Mouse (Mus musculus) small intestine, adult 10 weeks (tissue): ENCODE measurements around the gene Cyp2d22. TPM values are rescaled to one million over a fixed set of nuclear protein-coding genes. Genes with fewer than 3 reads are reported as not detected.

Experiments used
- polyA plus RNA-seq: library from polyadenylated mRNA; stranded (reverse); fragments of 350-450 nt; fragmentation: Illumina TruSeq; extraction: RNeasy Lipid Tissue Mini Kit (QIAGEN cat#74804); gene quantifications from one replicate; pipeline ENCODE4 v1.2.3, GENCODE M21; 2014; ENCODE audit warnings: low replicate concordance

Gene Cyp2d22
- polyA plus RNA-seq, result 17.8 TPM

GRCm38 (mm10) chr15:82379871-82380713, at the start of gene Cyp2d22:
Cyp2d22 (minus strand) TSS chr15:82380260.

GRCm38 (mm10) chr15:82406981-82407380, 26.9 kb upstream of the Cyp2d22 start, which contains the start of gene Cyp2d10:
Cyp2d10 (minus strand) TSS chr15:82407195.

GRCm38 (mm10) chr15:82393922-82394321, 13.9 kb upstream of the Cyp2d22 start, which contains the start of gene Cyp2d11:
Cyp2d11 (minus strand) TSS chr15:82394022.

GRCm38 (mm10) chr15:82354126-82354945, 25.7 kb downstream of the Cyp2d22 start, which contains the start of gene Ndufa6:
Ndufa6 (minus strand) TSS chr15:82354322.

GRCm38 (mm10) chr15:82338593-82339112, 41.4 kb downstream of the Cyp2d22 start, which contains the start of the genes Naga, Pheta2 and Smdt1:
Naga (minus strand) TSS chr15:82338925.
Pheta2 (plus strand) TSS chr15:82338942.
Smdt1 (plus strand) TSS chr15:82338959.

Other genes starting within 250 kb of the Cyp2d22 start
- 8.6 TPM for gene Srebf2, start 233.1 kb downstream of the Cyp2d22 start, polyA plus RNA-seq
- gene Shisa8, start 167.4 kb downstream of the Cyp2d22 start, polyA plus RNA-seq, result not detected
- gene Tnfrsf13c, start 155.9 kb downstream of the Cyp2d22 start, polyA plus RNA-seq, result 1.2 TPM
- 0.37 TPM for gene Cenpm, start 135.5 kb downstream of the Cyp2d22 start, polyA plus RNA-seq
- not detected for gene 1500009C09Rik, start 127.9 kb downstream of the Cyp2d22 start, polyA plus RNA-seq
- 0.67 TPM for gene Sept3, start 105.4 kb downstream of the Cyp2d22 start, polyA plus RNA-seq
- not detected for gene Wbp2nl, start 81.3 kb downstream of the Cyp2d22 start, polyA plus RNA-seq
- gene Naga, start 41.3 kb downstream of the Cyp2d22 start, polyA plus RNA-seq, result 8.7 TPM
- 0.33 TPM for gene Pheta2, start 41.3 kb downstream of the Cyp2d22 start, polyA plus RNA-seq
- 54.0 TPM for gene Smdt1, start 41.3 kb downstream of the Cyp2d22 start, polyA plus RNA-seq
- gene Ndufa6, start 25.9 kb downstream of the Cyp2d22 start, polyA plus RNA-seq, result 330 TPM
- gene Cyp2d11, start 13.8 kb upstream of the Cyp2d22 start, polyA plus RNA-seq, result not detected
- not detected for gene Cyp2d10, start 26.9 kb upstream of the Cyp2d22 start, polyA plus RNA-seq
- gene Cyp2d9, start 53.2 kb upstream of the Cyp2d22 start, polyA plus RNA-seq, result not detected
- gene Cyp2d12, start 174.8 kb upstream of the Cyp2d22 start, polyA plus RNA-seq, result not detected
- gene Cyp2d34, start 240.7 kb upstream of the Cyp2d22 start, polyA plus RNA-seq, result not detected